Mouse (Mus musculus) heart, embryonic 13.5 days (tissue): ENCODE results near the gene Mybph. TPM values are rescaled to one million over a fixed set of nuclear protein-coding genes. Genes with fewer than 3 reads are reported as not detected.

Experiments used
- ATAC-seq: fragments of 200-750 bp; cut with Nextera tagmentation; 2 replicates; pipeline ENCODE4 v1.8.0; 2017; ENCODE audit warnings: moderate TSS enrichment; ENCODE audit not compliant: insufficient number of reproducible peaks, low FRiP score, low TSS enrichment; ENCODE audit errors: extremely low read depth
- H3K27ac ChIP-seq: fragments of 300-500 bp; sonication (generic); replicated peaks from 2 replicates; pipeline ENCODE4 v1.5.1; 2015; ENCODE audit warnings: moderate library complexity, mild to moderate bottlenecking, inconsistent platforms
- H3K27me3 ChIP-seq: fragments of 300-500 bp; sonication (generic); replicated peaks from 2 replicates; pipeline ENCODE4 v1.6.1; 2015; ENCODE audit warnings: mild to moderate bottlenecking, inconsistent platforms
- H3K36me3 ChIP-seq: fragments of 300-500 bp; sonication (generic); 2 replicates; pipeline ENCODE4 v1.6.1; 2015; ENCODE audit warnings: mild to moderate bottlenecking, inconsistent platforms
- H3K4me1 ChIP-seq: fragments of 300-500 bp; sonication (generic); 2 replicates; pipeline ENCODE4 v1.6.1; 2015; ENCODE audit warnings: inconsistent platforms
- H3K4me2 ChIP-seq: fragments of 300-500 bp; sonication (generic); 2 replicates; pipeline ENCODE4 v1.6.1; 2015; ENCODE audit warnings: inconsistent platforms, mild to moderate bottlenecking, moderate library complexity
- H3K4me3 ChIP-seq: fragments of 300-500 bp; sonication (generic); 2 replicates; pipeline ENCODE4 v1.5.1; 2015; ENCODE audit warnings: moderate library complexity, mild to moderate bottlenecking, inconsistent platforms
- H3K9ac ChIP-seq: fragments of 300-500 bp; sonication (generic); 2 replicates; pipeline ENCODE4 v1.6.1; 2015; ENCODE audit warnings: inconsistent platforms, mild to moderate bottlenecking, moderate library complexity
- H3K9me3 ChIP-seq: fragments of 300-500 bp; sonication (generic); 2 replicates; pipeline ENCODE4 v1.6.1; 2016; ENCODE audit warnings: inconsistent platforms
- WGBS: fragments of 180-500 bp; shearing (Covaris S2); methylation state at CpG from one replicate; pipeline ENCODE4 v1.1.7; 2015; ENCODE audit warnings: mixed read lengths; 5-methylcytosine and 5-hydroxymethylcytosine counted together
- polyA plus RNA-seq: library from polyadenylated mRNA; unstranded; fragments of >200 nt; fragmentation: Nextera tagmentation; extraction: Ambion mirVana; gene quantifications from 2 replicates; pipeline ENCODE4 v1.2.1, GENCODE M21; 2015

Gene Mybph
- polyA plus RNA-seq, 1 experiment from 2014 or later: 0.67 TPM

GRCm38 (mm10) chr1:134225375-134225774 is 32.1 kb downstream of the Mybph start:
- H3K4me1 ChIP-seq: peaks cover 47% of the 10 kb centered on the region
- H3K4me3 ChIP-seq: no peak overlapping the region
- 88% methylated on average over 5 of the region's 5 CpGs for WGBS
- ATAC-seq: no peak
- H3K9ac ChIP-seq: no peak overlapping the region
- no peak overlapping the region for H3K4me2 ChIP-seq
- H3K9me3 ChIP-seq: no peaks in the 10 kb centered on the region
- no peaks in the 10 kb centered on the region for H3K36me3 ChIP-seq
- no peak overlapping the region for H3K27ac ChIP-seq
- H3K27me3 ChIP-seq: peaks cover 25% of the 10 kb centered on the region; the same call in 1 of the 2 replicates

GRCm38 (mm10) chr1:134226739-134227138 is 33.5 kb downstream of the Mybph start:
- Histone ChIP-seq H3K27ac (no peak overlapping the region), H3K4me1 (peaks cover 53% of the 10 kb centered on the region), H3K9me3 (no peaks in the 10 kb centered on the region), H3K27me3 (peaks cover 25% of the 10 kb centered on the region; the same call in 1 of the 2 replicates), H3K4me2 (no peak overlapping the region), H3K9ac (no peak overlapping the region), H3K36me3 (no peaks in the 10 kb centered on the region), H3K4me3 (no peak overlapping the region)
- 43% methylated on average over 8 of the region's 8 CpGs for WGBS
- no peak for ATAC-seq

GRCm38 (mm10) chr1:134229806-134230575 is 36.7 kb downstream of the Mybph start:
- H3K4me3 ChIP-seq: no peak overlapping the region
- H3K9ac ChIP-seq: 0 out of 2 replicates have a peak overlapping the region, but pooled peaks have one; percentile 19
- H3K9me3 ChIP-seq: no peaks in the 10 kb centered on the region
- 58% methylated on average over 5 of the region's 5 CpGs for WGBS
- H3K27ac ChIP-seq: no peak overlapping the region
- ATAC-seq: no peak
- H3K36me3 ChIP-seq: no peaks in the 10 kb centered on the region
- H3K27me3 ChIP-seq: peaks cover 34% of the 10 kb centered on the region
- H3K4me2 ChIP-seq: no peak overlapping the region
- peaks cover 61% of the 10 kb centered on the region for H3K4me1 ChIP-seq

- no peak overlapping the region for H3K27ac ChIP-seq
- H3K4me1 ChIP-seq: peaks cover 69% of the 10 kb centered on the region
- 0 out of 2 replicates have a peak overlapping the region, but pooled peaks have one; percentile 47 for H3K9ac ChIP-seq
- H3K4me3 ChIP-seq: no peak overlapping the region
- WGBS: 76% methylated on average over 10 of the region's 10 CpGs
- no peak overlapping the region for H3K4me2 ChIP-seq
- no peak for ATAC-seq
- H3K27me3 ChIP-seq: peaks cover 34% of the 10 kb centered on the region
- H3K9me3 ChIP-seq: no peaks in the 10 kb centered on the region
- H3K36me3 ChIP-seq: no peaks in the 10 kb centered on the region
Measured at GRCm38 (mm10) chr1:134230638-134231228, 37.5 kb downstream of the Mybph start.

GRCm38 (mm10) chr1:134231270-134231669 is 38.0 kb downstream of the Mybph start:
- 0 out of 2 replicates have a peak overlapping the region, but pooled peaks have one; percentile 47 for H3K9ac ChIP-seq
- H3K27me3 ChIP-seq: peaks cover 37% of the 10 kb centered on the region
- 71% methylated on average over 3 of the region's 3 CpGs for WGBS
- no peak overlapping the region for H3K4me3 ChIP-seq
- no peaks in the 10 kb centered on the region for H3K9me3 ChIP-seq
- no peak for ATAC-seq
- H3K36me3 ChIP-seq: no peaks in the 10 kb centered on the region
- no peak overlapping the region for H3K27ac ChIP-seq
- H3K4me1 ChIP-seq: peaks cover 70% of the 10 kb centered on the region
- H3K4me2 ChIP-seq: no peak overlapping the region

- no peak overlapping the region for H3K4me3 ChIP-seq
- no peak overlapping the region for H3K4me2 ChIP-seq
- H3K27me3 ChIP-seq: peaks cover 37% of the 10 kb centered on the region
- 70% methylated on average over 3 of the region's 3 CpGs for WGBS
- ATAC-seq: no peak
- H3K27ac ChIP-seq: no peak overlapping the region
- H3K4me1 ChIP-seq: peaks cover 68% of the 10 kb centered on the region
- no peaks in the 10 kb centered on the region for H3K36me3 ChIP-seq
- no peak overlapping the region for H3K9ac ChIP-seq
- no peaks in the 10 kb centered on the region for H3K9me3 ChIP-seq
Measured at GRCm38 (mm10) chr1:134231681-134232080, 38.4 kb downstream of the Mybph start.

GRCm38 (mm10) chr1:134232326-134232725 is 39.1 kb downstream of the Mybph start:
- H3K4me3 ChIP-seq: peak overlapping the region; percentile 56; the same call in 1 of the 2 replicates

GRCm38 (mm10) chr1:134232778-134233531 is 39.7 kb downstream of the Mybph start:
- H3K9ac ChIP-seq: peak overlapping the region; percentile 79
- H3K27me3 ChIP-seq: peaks cover 49% of the 10 kb centered on the region
- 35% methylated on average over 12 of the region's 12 CpGs for WGBS
- no peaks in the 10 kb centered on the region for H3K9me3 ChIP-seq
- peak; percentile 35; the same call in 1 of the 2 replicates for ATAC-seq
- no peaks in the 10 kb centered on the region for H3K36me3 ChIP-seq
- peaks cover 64% of the 10 kb centered on the region for H3K4me1 ChIP-seq
- H3K4me3 ChIP-seq: peak overlapping the region; percentile 56
- H3K4me2 ChIP-seq: peak overlapping the region; percentile 84
- peak overlapping the region; percentile 78 for H3K27ac ChIP-seq

More at GRCm38 (mm10) chr1:134232326-134232725, 39.1 kb downstream of the Mybph start:
- H3K4me2 ChIP-seq: peak overlapping the region; percentile 84
- peak overlapping the region; percentile 78 for H3K27ac ChIP-seq
- H3K36me3 ChIP-seq: no peaks in the 10 kb centered on the region
- no peaks in the 10 kb centered on the region for H3K9me3 ChIP-seq
- peaks cover 64% of the 10 kb centered on the region for H3K4me1 ChIP-seq
- no peak for ATAC-seq
- peaks cover 44% of the 10 kb centered on the region for H3K27me3 ChIP-seq
- WGBS: 64% methylated on average over 8 of the region's 8 CpGs
- peak overlapping the region; percentile 79 for H3K9ac ChIP-seq

GRCm38 (mm10) chr1:134233681-134234454 is 40.6 kb downstream of the Mybph start:
- Histone ChIP-seq H3K36me3 (no peaks in the 10 kb centered on the region), H3K9me3 (no peaks in the 10 kb centered on the region), H3K4me3 (peak overlapping the region; percentile 56), H3K27ac (peak overlapping the region; percentile 78), H3K4me2 (peak overlapping the region; percentile 84), H3K27me3 (peaks cover 50% of the 10 kb centered on the region), H3K4me1 (peaks cover 68% of the 10 kb centered on the region), H3K9ac (peak overlapping the region; percentile 79)
- WGBS: 40% methylated on average over 19 of the region's 19 CpGs
- no peak for ATAC-seq

GRCm38 (mm10) chr1:134234455-134235390 is 41.5 kb downstream of the Mybph start:
- Histone ChIP-seq H3K27me3 (peaks cover 50% of the 10 kb centered on the region), H3K9me3 (no peaks in the 10 kb centered on the region), H3K27ac (peak overlapping the region; percentile 78), H3K4me3 (peak overlapping the region; percentile 56), H3K4me1 (peaks cover 76% of the 10 kb centered on the region), H3K4me2 (peak overlapping the region; percentile 84), H3K9ac (peak overlapping the region; percentile 79), H3K36me3 (no peaks in the 10 kb centered on the region)
- no peak for ATAC-seq
- WGBS: under 1% methylated on average over 41 of the region's 41 CpGs
